Mouse (Mus musculus): Measurements from ENCODE around the gene Tmod4.

DNA sequence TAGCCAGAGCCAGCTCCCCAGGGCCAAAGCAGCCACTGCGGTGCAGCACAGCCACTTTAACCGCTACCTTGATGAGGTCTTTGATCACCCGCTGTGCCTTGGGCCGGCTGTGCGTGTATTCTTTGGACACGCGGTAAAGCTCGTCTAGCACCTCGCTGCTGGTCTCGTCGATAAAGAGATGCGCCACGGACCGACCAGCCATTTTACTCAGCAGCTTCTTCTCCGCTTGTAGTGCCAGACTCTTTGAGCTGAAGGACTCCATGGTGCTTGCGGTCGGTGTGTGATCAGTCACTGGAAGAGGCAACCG is 16.0 kb downstream of the Tmod4 start:
- TF ChIP-seq USF1 (IDR thresholded peaks at IDR 0.05; ENCODE audit: low read depth) (no peak), POLR2A (IDR thresholded peaks at IDR 0.05; ENCODE audit: insufficient read length, low read depth) (no peak), TCF12 (IDR thresholded peaks at IDR 0.05; ENCODE audit: insufficient read depth, poor library complexity, severe bottlenecking) (no peak), REST (IDR thresholded peaks at IDR 0.05; ENCODE audit: insufficient read depth, insufficient read length) (no peak), CEBPB (IDR thresholded peaks at IDR 0.05; ENCODE audit: insufficient read depth, poor library complexity, severe bottlenecking) (no peak), MYOD1 (IDR thresholded peaks at IDR 0.05; ENCODE audit: control insufficient read depth in 1 of 3, insufficient read length in 2 of 3, low read depth in 2 of 3) (no peak), E2F4 (IDR thresholded peaks at IDR 0.05; ENCODE audit: insufficient read depth) (no peak), POLR2AphosphoS2 (IDR thresholded peaks at IDR 0.05; ENCODE audit: insufficient read length, low read depth) (no peak), MAX (IDR thresholded peaks at IDR 0.05; ENCODE audit: low read depth) (no peak), TCF3 (IDR thresholded peaks at IDR 0.05; ENCODE audit: insufficient read length, low read depth) (no peak), MYOG (IDR thresholded peaks at IDR 0.05; ENCODE audit: control insufficient read depth in 1 of 3, insufficient read depth in 1 of 3, insufficient read length in 2 of 3, low read depth in 2 of 3) (no peak), SRF (IDR thresholded peaks at IDR 0.05; ENCODE audit: control insufficient read depth, insufficient read length, low read depth) (no peak)

Data from myocyte (in vitro differentiated cells).